Mouse (Mus musculus): ENCODE data around the gene Baiap2l2.

Baiap2l2 gene

GRCm38 (mm10) chr15:79285399-79285798, at the start of gene Baiap2l2:
Baiap2l2 (minus strand) TSS chr15:79285537.
- no peak for DNase-seq (ENCODE audit: low read depth, low spot score)

GRCm38 (mm10) chr15:79333409-79333808, 48.1 kb upstream of the Baiap2l2 start:
- DNase-seq (ENCODE audit: low read depth, low spot score) = no peak

- peak; percentile 48 for DNase-seq (ENCODE audit: low read depth, low spot score)
These were observed 45.2 kb upstream of the Baiap2l2 start for GRCm38 (mm10) chr15:79330521-79330920.

- DNase-seq (ENCODE audit: low read depth, low spot score) = no peak
These were observed 44.6 kb upstream of the Baiap2l2 start for GRCm38 (mm10) chr15:79329979-79330363.

- DNase-seq (ENCODE audit: low read depth, low spot score) = peak; percentile 25
These were observed 44.1 kb upstream of the Baiap2l2 start for GRCm38 (mm10) chr15:79329346-79329978.

- no peak for DNase-seq (ENCODE audit: low read depth, low spot score)
These were observed 43.6 kb upstream of the Baiap2l2 start for GRCm38 (mm10) chr15:79328939-79329275.

GRCm38 (mm10) chr15:79328058-79328938, 43.0 kb upstream of the Baiap2l2 start, which contains the start of gene Pla2g6:
Pla2g6 (minus strand) TSS chr15:79328390.
- peak; percentile 100 for DNase-seq (ENCODE audit: low read depth, low spot score)

- DNase-seq (ENCODE audit: low read depth, low spot score) = peak; percentile 56
These were observed 41.9 kb upstream of the Baiap2l2 start for GRCm38 (mm10) chr15:79326971-79327961.

- DNase-seq (ENCODE audit: low read depth, low spot score) = no peak
These were observed 40.9 kb upstream of the Baiap2l2 start for GRCm38 (mm10) chr15:79326264-79326663.

GRCm38 (mm10) chr15:79325742-79326141, 40.4 kb upstream of the Baiap2l2 start:
- DNase-seq (ENCODE audit: low read depth, low spot score) = no peak

- no peak for DNase-seq (ENCODE audit: low read depth, low spot score)
These were observed 39.0 kb upstream of the Baiap2l2 start for GRCm38 (mm10) chr15:79324373-79324772.

GRCm38 (mm10) chr15:79323791-79324155, 38.4 kb upstream of the Baiap2l2 start:
- DNase-seq (ENCODE audit: low read depth, low spot score) = no peak

- DNase-seq (ENCODE audit: low read depth, low spot score) = peak; percentile 22
These were observed 37.9 kb upstream of the Baiap2l2 start for GRCm38 (mm10) chr15:79322991-79323790.

- DNase-seq (ENCODE audit: low read depth, low spot score) = no peak
These were observed 37.1 kb upstream of the Baiap2l2 start for GRCm38 (mm10) chr15:79322281-79322990.

GRCm38 (mm10) chr15:79321733-79322190, 36.4 kb upstream of the Baiap2l2 start:
- no peak for DNase-seq (ENCODE audit: low read depth, low spot score)

GRCm38 (mm10) chr15:79313848-79314369, 28.6 kb upstream of the Baiap2l2 start:
- DNase-seq (ENCODE audit: low read depth, low spot score) = no peak

- DNase-seq (ENCODE audit: low read depth, low spot score) = no peak
These were observed 22.5 kb upstream of the Baiap2l2 start for GRCm38 (mm10) chr15:79307861-79308260.

GRCm38 (mm10) chr15:79306043-79306637, 20.8 kb upstream of the Baiap2l2 start:
- no peak for DNase-seq (ENCODE audit: low read depth, low spot score)

GRCm38 (mm10) chr15:79304832-79305231, 19.5 kb upstream of the Baiap2l2 start:
- no peak for DNase-seq (ENCODE audit: low read depth, low spot score)
